Mouse (Mus musculus): ENCODE measurements around the gene Gfpt2.

Gfpt2 gene

GRCm38 (mm10) chr11:49869762-49870161 is 75.8 kb downstream of the Gfpt2 start:
- Histone ChIP-seq H3K4me1 (replicated peaks; ENCODE audit: low read depth, low read length) (peaks cover 11% of the 10 kb centered on the region), H3K36me3 (ENCODE audit: insufficient read depth, low read length) (peaks cover 74% of the 10 kb centered on the region), H3K27me3 (ENCODE audit: insufficient read depth, low read length) (no peaks in the 10 kb centered on the region), H3K4me3 (replicated peaks; ENCODE audit: low read length) (no peak overlapping the region), H3K9me3 (ENCODE audit: low read length) (no peaks in the 10 kb centered on the region)
- TF ChIP-seq CTCF (conservative IDR thresholded peaks at IDR 0.05; ENCODE audit: low read length) (peak; percentile 58), POU5F1 (IDR thresholded peaks at IDR 0.05; ENCODE audit: borderline replicate concordance, low read length) (no peak), NANOG (IDR thresholded peaks at IDR 0.05; ENCODE audit: borderline replicate concordance, low read length) (no peak)

GRCm38 (mm10) chr11:49871914-49872313 is 77.9 kb downstream of the Gfpt2 start:
- Histone ChIP-seq H3K36me3 (ENCODE audit: insufficient read depth, low read length) (peaks cover 73% of the 10 kb centered on the region), H3K4me1 (replicated peaks; ENCODE audit: low read depth, low read length) (peaks cover 11% of the 10 kb centered on the region), H3K27me3 (ENCODE audit: insufficient read depth, low read length) (no peaks in the 10 kb centered on the region), H3K4me3 (replicated peaks; ENCODE audit: low read length) (no peak overlapping the region), H3K9me3 (ENCODE audit: low read length) (no peaks in the 10 kb centered on the region)
- TF ChIP-seq POU5F1 (IDR thresholded peaks at IDR 0.05; ENCODE audit: borderline replicate concordance, low read length) (no peak), NANOG (IDR thresholded peaks at IDR 0.05; ENCODE audit: borderline replicate concordance, low read length) (no peak), CTCF (conservative IDR thresholded peaks at IDR 0.05; ENCODE audit: low read length) (peak; percentile 62)

- Histone ChIP-seq H3K36me3 (ENCODE audit: insufficient read depth, low read length) (peaks cover 71% of the 10 kb centered on the region), H3K4me3 (replicated peaks; ENCODE audit: low read length) (no peak overlapping the region), H3K9me3 (ENCODE audit: low read length) (no peaks in the 10 kb centered on the region), H3K27me3 (ENCODE audit: insufficient read depth, low read length) (no peaks in the 10 kb centered on the region), H3K4me1 (replicated peaks; ENCODE audit: low read depth, low read length) (peaks cover 11% of the 10 kb centered on the region)
- TF ChIP-seq NANOG (IDR thresholded peaks at IDR 0.05; ENCODE audit: borderline replicate concordance, low read length) (no peak), CTCF (conservative IDR thresholded peaks at IDR 0.05; ENCODE audit: low read length) (no peak), POU5F1 (IDR thresholded peaks at IDR 0.05; ENCODE audit: borderline replicate concordance, low read length) (no peak)
These were observed 78.8 kb downstream of the Gfpt2 start for GRCm38 (mm10) chr11:49872779-49873178.

- Histone ChIP-seq H3K36me3 (ENCODE audit: insufficient read depth, low read length) (peaks cover 83% of the 10 kb centered on the region), H3K4me3 (replicated peaks; ENCODE audit: low read length) (no peak overlapping the region), H3K27me3 (ENCODE audit: insufficient read depth, low read length) (no peaks in the 10 kb centered on the region), H3K4me1 (replicated peaks; ENCODE audit: low read depth, low read length) (no peaks in the 10 kb centered on the region), H3K9me3 (ENCODE audit: low read length) (no peaks in the 10 kb centered on the region)
- TF ChIP-seq POU5F1 (IDR thresholded peaks at IDR 0.05; ENCODE audit: borderline replicate concordance, low read length) (no peak), CTCF (conservative IDR thresholded peaks at IDR 0.05; ENCODE audit: low read length) (no peak), NANOG (IDR thresholded peaks at IDR 0.05; ENCODE audit: borderline replicate concordance, low read length) (no peak)
These were observed 83.2 kb downstream of the Gfpt2 start for GRCm38 (mm10) chr11:49876948-49877817.

- H3K9me3 ChIP-seq (ENCODE audit: low read length): no peaks in the 10 kb centered on the region
- H3K4me3 ChIP-seq (replicated peaks; ENCODE audit: low read length): no peak overlapping the region
- H3K36me3 ChIP-seq (ENCODE audit: insufficient read depth, low read length): peaks cover 79% of the 10 kb centered on the region
- H3K27me3 ChIP-seq (ENCODE audit: insufficient read depth, low read length): no peaks in the 10 kb centered on the region
- peaks cover 5% of the 10 kb centered on the region for H3K4me1 ChIP-seq (replicated peaks; ENCODE audit: low read depth, low read length)
- no peak for TF ChIP-seq CTCF (conservative IDR thresholded peaks at IDR 0.05; ENCODE audit: low read length)
- no peak for TF ChIP-seq POU5F1 (IDR thresholded peaks at IDR 0.05; ENCODE audit: borderline replicate concordance, low read length)
- TF ChIP-seq NANOG (IDR thresholded peaks at IDR 0.05; ENCODE audit: borderline replicate concordance, low read length): no peak
These were observed 86.1 kb downstream of the Gfpt2 start for GRCm38 (mm10) chr11:49879950-49880642.

- peaks cover 75% of the 10 kb centered on the region for H3K36me3 ChIP-seq (ENCODE audit: insufficient read depth, low read length)
- no peaks in the 10 kb centered on the region for H3K9me3 ChIP-seq (ENCODE audit: low read length)
- TF ChIP-seq CTCF (conservative IDR thresholded peaks at IDR 0.05; ENCODE audit: low read length) (no peak), POU5F1 (IDR thresholded peaks at IDR 0.05; ENCODE audit: borderline replicate concordance, low read length) (no peak)
- peaks cover 14% of the 10 kb centered on the region for H3K4me1 ChIP-seq (replicated peaks; ENCODE audit: low read depth, low read length)
- no peaks in the 10 kb centered on the region for H3K27me3 ChIP-seq (ENCODE audit: insufficient read depth, low read length)
- H3K4me3 ChIP-seq (replicated peaks; ENCODE audit: low read length): no peak overlapping the region
These were observed 89.4 kb downstream of the Gfpt2 start for GRCm38 (mm10) chr11:49883394-49883793.
